ENCODE assay signal across 8 mouse cellular contexts in genomic region chr13:102625171-102625835, GRCm38 (mm10).
DNase-seq lines count a peak whose midpoint lies in the region; ATAC-seq lines count a peak whose summit lies in the region.

No protein-coding gene starts in this region.

- ATAC-seq in embryonic facial prominence, embryonic 14.5 days (ENCODE audit: low read depth) = peak; percentile 93
- peak; percentile 90 for ATAC-seq in heart, embryonic 15.5 days (replicated peaks; ENCODE audit: insufficient number of reproducible peaks, insufficient read depth, low FRiP score, low read depth)
- peak; percentile 41; the same call in 1 of the 2 replicates for ATAC-seq in liver, embryonic 16.5 days (ENCODE audit: low read depth)
- peak; percentile 85; the same call in 1 of the 2 replicates for ATAC-seq in stomach, embryonic 14.5 days (ENCODE audit: insufficient number of reproducible peaks, insufficient read depth, low FRiP score, low read depth)
- ATAC-seq in CD4-positive, CD25-positive, alpha-beta regulatory T cell, adult 4 months = no peak

- DNase-seq in right cerebral cortex, adult 2 months (ENCODE audit: low spot score in 2 of 2) = peak; percentile 25 to 38
- DNase-seq in right cerebral cortex, postnatal 25 days = no peak
- peak; percentile 95 for DNase-seq in embryonic facial prominence, embryonic 14.5 days (ENCODE audit: low spot score)
- DNase-seq in kidney, postnatal 25 days = peak; percentile 87 to 89

- WGBS in embryonic facial prominence, embryonic 14.5 days = 24% methylated on average over 8 of the region's 8 CpGs
- WGBS in heart, embryonic 15.5 days = 35% methylated on average over 8 of the region's 8 CpGs
- WGBS in liver, embryonic 16.5 days (ENCODE audit: insufficient replicate concordance) = 75% methylated on average over 8 of the region's 8 CpGs
- 31% methylated on average over 8 of the region's 8 CpGs for WGBS in stomach, embryonic 14.5 days

- H3K4me1 ChIP-seq in embryonic facial prominence, embryonic 14.5 days (ENCODE audit: control insufficient read depth, insufficient read depth, low read length) = peaks cover 23% of the 10 kb centered on the region
- peaks cover 19% of the 10 kb centered on the region for H3K4me1 ChIP-seq in heart, embryonic 15.5 days (replicated peaks)
- H3K4me1 ChIP-seq in liver, embryonic 16.5 days (ENCODE audit: control insufficient read depth, low read depth, low read length) = no peaks in the 10 kb centered on the region
- peaks cover 8% of the 10 kb centered on the region; the same call in 1 of the 2 replicates for H3K4me1 ChIP-seq in stomach, embryonic 14.5 days (ENCODE audit: control insufficient read depth, insufficient read depth, low read length)

- H3K27ac ChIP-seq in embryonic facial prominence, embryonic 14.5 days (replicated peaks; ENCODE audit: low read depth, low read length) = peak overlapping the region; percentile 86
- H3K27ac ChIP-seq in heart, embryonic 15.5 days = peak overlapping the region; percentile 88
- H3K27ac ChIP-seq in liver, embryonic 16.5 days (ENCODE audit: low read length) = no peak overlapping the region
- H3K27ac ChIP-seq in stomach, embryonic 14.5 days (ENCODE audit: low read length) = peak overlapping the region; percentile 90; the same call in 1 of the 2 replicates

- no peaks in the 10 kb centered on the region for H3K9me3 ChIP-seq in embryonic facial prominence, embryonic 14.5 days (ENCODE audit: control insufficient read depth, low read length)
- no peaks in the 10 kb centered on the region for H3K9me3 ChIP-seq in heart, embryonic 15.5 days (replicated peaks)
- H3K9me3 ChIP-seq in liver, embryonic 16.5 days (replicated peaks; ENCODE audit: control insufficient read depth, low read length) = no peaks in the 10 kb centered on the region
- no peaks in the 10 kb centered on the region for H3K9me3 ChIP-seq in stomach, embryonic 14.5 days (ENCODE audit: control insufficient read depth, low read depth, low read length)

- H3K9ac ChIP-seq in embryonic facial prominence, embryonic 14.5 days (ENCODE audit: low read depth, low read length) = no peak overlapping the region
- no peak overlapping the region; the same call in 1 of the 2 replicates for H3K9ac ChIP-seq in heart, embryonic 15.5 days
- no peak overlapping the region for H3K9ac ChIP-seq in liver, embryonic 16.5 days (ENCODE audit: low read depth, low read length)
- H3K9ac ChIP-seq in stomach, embryonic 14.5 days (replicated peaks; ENCODE audit: low read depth, low read length) = no peak overlapping the region

- no peaks in the 10 kb centered on the region for H3K27me3 ChIP-seq in embryonic facial prominence, embryonic 14.5 days (replicated peaks; ENCODE audit: control insufficient read depth, insufficient read depth, low read length)
- no peaks in the 10 kb centered on the region for H3K27me3 ChIP-seq in heart, embryonic 15.5 days
- H3K27me3 ChIP-seq in liver, embryonic 16.5 days (ENCODE audit: control insufficient read depth, insufficient read depth, low read depth, low read length) = no peaks in the 10 kb centered on the region
- H3K27me3 ChIP-seq in stomach, embryonic 14.5 days (ENCODE audit: control insufficient read depth, insufficient read depth, low read length) = no peaks in the 10 kb centered on the region

- no peak overlapping the region for H3K4me3 ChIP-seq in embryonic facial prominence, embryonic 14.5 days (ENCODE audit: low read depth, low read length)
- H3K4me3 ChIP-seq in heart, embryonic 15.5 days = no peak overlapping the region
- H3K4me3 ChIP-seq in liver, embryonic 16.5 days (ENCODE audit: low read depth, low read length) = no peak overlapping the region
- no peak overlapping the region for H3K4me3 ChIP-seq in stomach, embryonic 14.5 days (ENCODE audit: low read depth, low read length)

- H3K4me2 ChIP-seq in embryonic facial prominence, embryonic 14.5 days (ENCODE audit: low read depth, low read length) = peak overlapping the region; percentile 16; the same call in 1 of the 2 replicates
- no peak overlapping the region for H3K4me2 ChIP-seq in heart, embryonic 15.5 days
- H3K4me2 ChIP-seq in liver, embryonic 16.5 days (ENCODE audit: low read depth, low read length) = no peak overlapping the region
- H3K4me2 ChIP-seq in stomach, embryonic 14.5 days (replicated peaks; ENCODE audit: low read depth, low read length) = no peak overlapping the region

- no peaks in the 10 kb centered on the region for H3K36me3 ChIP-seq in embryonic facial prominence, embryonic 14.5 days (ENCODE audit: control insufficient read depth, insufficient read depth, low read length)
- no peaks in the 10 kb centered on the region for H3K36me3 ChIP-seq in heart, embryonic 15.5 days
- no peaks in the 10 kb centered on the region for H3K36me3 ChIP-seq in liver, embryonic 16.5 days (ENCODE audit: control insufficient read depth, insufficient read depth)
- no peaks in the 10 kb centered on the region for H3K36me3 ChIP-seq in stomach, embryonic 14.5 days (ENCODE audit: control insufficient read depth, insufficient read depth, low read length)
